Mouse (Mus musculus) embryonic fibroblast, embryonic 13.5 days (primary cell): Measurements from ENCODE around the gene Haus5.

Experiments
- CTCF ChIP-seq: IDR thresholded peaks from 2 replicates; pipeline ENCODE4 v1.5.1; 2011; ENCODE audit warnings: mild to moderate bottlenecking, control low read depth, low read length, moderate library complexity, borderline replicate concordance; ENCODE audit not compliant: insufficient read depth
- POLR2A ChIP-seq: IDR thresholded peaks from 2 replicates; pipeline ENCODE4 v1.6.1; 2011; ENCODE audit warnings: low read depth, mild to moderate bottlenecking, control low read depth, low read length, moderate library complexity

DNA sequence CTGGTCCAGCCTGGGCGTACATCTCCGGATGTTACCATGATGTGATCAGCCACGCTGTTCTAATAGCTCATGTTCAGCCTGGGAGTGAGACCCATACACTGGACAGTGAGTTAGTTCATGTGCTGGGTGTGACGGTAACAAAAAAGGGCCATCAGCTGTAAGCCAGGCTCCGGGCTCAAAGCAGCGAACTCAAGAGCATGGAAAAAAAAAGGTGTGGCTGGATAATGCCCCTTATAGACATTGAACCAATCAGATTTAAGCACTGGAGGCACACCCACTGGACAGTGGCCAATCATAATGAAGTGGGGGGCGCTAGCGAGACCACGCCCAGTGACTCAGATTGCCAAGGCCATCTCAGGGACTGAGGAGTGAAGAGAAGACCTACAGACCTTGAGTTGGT lies 33.8 kb upstream of the Haus5 start, which contains the start of gene 2200002J24Rik:
- TF ChIP-seq CTCF (no peak), POLR2A (no peak)
